Mouse (Mus musculus) fat pad, adult 2 months (tissue): Measurements from ENCODE around the gene Nfib.

Experiments used
- DNase-seq: peaks from one replicate; pipeline ENCODE4 v3.0.0-alpha.2; 2011; ENCODE audit warnings: low read depth, low spot score; ENCODE audit errors: extremely low read depth

The Nfib gene

DNA sequence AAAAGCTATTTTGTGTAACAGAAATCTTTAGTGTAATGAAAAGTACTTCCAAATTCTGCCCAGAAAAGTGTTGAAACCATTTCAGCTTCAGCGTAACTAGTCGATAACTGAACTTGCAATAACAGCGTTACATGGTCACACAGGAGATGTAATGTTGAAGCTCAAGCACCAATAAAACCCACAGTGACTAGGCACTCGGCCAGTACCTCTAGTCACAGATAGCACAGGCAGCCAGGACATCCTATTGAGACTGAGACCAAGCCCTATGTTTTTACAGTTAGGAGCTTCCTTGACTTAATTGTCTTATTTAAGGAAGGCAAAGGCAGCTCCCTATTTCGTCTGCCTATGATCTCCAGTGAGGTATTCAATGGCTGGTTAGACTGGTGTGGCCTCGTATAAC, 389.4 kb downstream of the Nfib start:
- no peak for DNase-seq

DNA sequence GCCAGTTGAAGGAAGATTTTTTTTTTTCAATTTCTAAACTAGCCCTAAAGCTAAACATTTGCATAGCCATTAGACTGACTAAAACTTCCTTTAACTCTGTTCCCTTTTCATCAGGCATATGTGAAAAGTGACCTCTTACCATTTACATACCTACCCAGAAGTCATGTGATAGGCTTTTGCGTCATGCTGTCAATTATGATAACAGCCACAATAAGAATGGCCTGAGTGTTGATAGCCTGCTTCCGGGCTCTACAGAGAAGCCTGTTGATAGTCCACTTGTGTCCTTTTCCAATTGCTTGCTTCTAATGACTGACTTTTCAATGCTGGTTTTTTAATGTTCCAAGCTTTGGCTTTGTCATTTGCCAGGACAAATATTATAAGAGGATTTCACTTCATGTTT, 389.8 kb downstream of the Nfib start:
- no peak for DNase-seq

DNA sequence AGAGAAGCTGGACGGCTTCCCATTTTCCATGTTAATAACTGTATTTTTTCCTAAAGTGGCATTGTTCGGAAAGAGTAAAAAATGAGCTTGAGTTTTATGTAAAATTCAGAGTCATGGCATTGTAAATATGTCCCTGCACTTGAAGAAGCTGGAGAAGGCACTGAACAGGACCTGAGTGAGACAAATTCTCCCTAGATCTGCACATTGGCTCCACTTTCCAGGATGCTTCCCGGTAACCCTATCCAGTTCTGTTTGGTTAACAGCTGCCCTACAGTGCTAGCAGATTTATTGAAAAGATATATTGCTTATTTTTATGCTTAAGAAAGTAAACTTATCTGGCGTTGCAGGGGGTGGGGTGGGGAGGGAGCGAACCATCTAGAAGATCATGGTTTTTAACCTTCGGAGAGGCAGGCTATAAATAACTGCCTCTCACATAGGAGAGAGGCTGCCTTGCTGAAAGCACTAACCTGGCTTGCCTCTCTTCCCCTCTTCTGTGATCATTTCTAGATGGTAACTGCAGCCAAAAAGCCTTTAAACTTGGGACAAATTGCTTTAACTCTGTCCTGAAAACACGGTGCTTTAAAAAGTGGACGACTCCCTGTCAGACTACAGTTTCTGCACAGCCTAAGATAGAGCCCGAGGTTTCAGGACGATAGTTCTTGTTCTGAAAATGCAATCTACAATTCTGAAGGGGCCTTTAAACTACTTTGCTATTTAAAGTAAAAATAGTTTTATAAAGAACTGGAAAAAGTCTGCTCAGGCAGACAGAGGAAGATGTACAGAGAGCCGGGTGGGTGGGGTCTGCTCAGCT, 394.4 kb downstream of the Nfib start:
- no peak for DNase-seq

GRCm38 (mm10) chr4:82306045-82306444, 399.5 kb downstream of the Nfib start:
- DNase-seq, result no peak

- DNase-seq, result no peak
These were observed 401.2 kb downstream of the Nfib start for GRCm38 (mm10) chr4:82304148-82304871.

DNA sequence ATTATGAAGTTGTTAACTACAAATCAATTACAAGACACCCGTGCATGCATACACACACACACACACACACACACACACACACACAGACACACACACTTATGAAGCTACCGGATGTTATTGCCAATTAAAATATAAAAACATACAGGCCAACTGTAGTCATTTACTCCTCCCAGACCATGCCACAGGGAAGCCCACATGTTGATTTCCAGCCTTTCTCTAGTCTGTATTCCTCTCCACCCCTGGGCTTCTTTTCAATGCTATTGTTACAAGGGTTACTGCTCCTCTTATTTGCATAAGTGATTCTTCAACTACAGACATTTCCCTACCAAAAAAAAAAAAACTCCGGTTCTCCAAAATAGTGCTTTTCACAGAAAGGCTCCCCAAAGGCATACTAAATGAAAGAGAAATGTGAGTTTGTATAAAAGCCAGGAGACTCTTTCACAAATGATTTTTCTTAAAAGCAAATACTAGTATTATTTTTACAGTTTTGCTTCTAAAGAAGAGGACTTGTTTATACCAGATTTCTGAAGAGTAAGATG, 402.1 kb downstream of the Nfib start:
- DNase-seq, result no peak

GRCm38 (mm10) chr4:82302901-82303300, 402.6 kb downstream of the Nfib start:
- DNase-seq, result no peak

GRCm38 (mm10) chr4:82298606-82299005, 406.9 kb downstream of the Nfib start:
- DNase-seq, result no peak

DNA sequence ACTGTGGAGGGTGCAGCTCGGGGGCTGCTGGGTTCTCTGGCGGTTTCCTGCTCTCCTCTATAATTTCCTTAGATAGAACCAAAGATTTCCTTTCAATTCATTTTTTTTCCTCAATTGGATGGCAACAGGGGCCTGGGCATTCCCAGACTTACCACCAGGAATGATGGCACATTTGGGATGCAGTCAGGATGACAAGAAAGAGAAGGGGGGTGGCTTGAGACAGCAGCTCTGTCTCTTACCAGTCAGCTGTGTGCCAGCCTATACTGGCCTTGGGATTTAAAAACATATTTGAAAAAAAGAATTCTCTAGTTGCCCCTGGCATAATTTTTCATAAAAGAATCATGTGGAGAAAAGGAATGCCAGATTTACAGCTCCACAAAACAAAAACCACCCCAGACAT, 408.0 kb downstream of the Nfib start:
- no peak for DNase-seq

DNA sequence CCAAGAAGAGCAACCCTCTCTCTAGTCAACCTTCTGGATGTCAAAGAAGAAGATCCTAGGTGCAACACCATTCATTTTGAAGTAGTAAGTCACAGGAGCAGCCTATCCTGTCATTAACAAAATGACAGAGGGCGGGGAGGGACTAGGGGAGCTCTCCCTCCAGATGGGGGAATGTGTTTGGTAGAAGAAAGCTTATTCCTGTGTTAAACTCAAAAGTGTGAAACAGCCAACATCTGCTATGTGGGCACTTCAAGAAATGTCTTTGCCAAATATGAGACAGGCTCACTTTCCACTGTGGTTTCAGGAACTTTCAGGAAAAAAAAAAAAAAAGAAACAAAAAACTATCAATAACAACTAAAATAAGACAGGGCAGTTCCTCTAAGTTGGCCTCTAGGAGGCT, 411.5 kb downstream of the Nfib start:
- no peak for DNase-seq

- peak; percentile 62 for DNase-seq
These were observed 414.2 kb downstream of the Nfib start for GRCm38 (mm10) chr4:82291174-82291847.

DNA sequence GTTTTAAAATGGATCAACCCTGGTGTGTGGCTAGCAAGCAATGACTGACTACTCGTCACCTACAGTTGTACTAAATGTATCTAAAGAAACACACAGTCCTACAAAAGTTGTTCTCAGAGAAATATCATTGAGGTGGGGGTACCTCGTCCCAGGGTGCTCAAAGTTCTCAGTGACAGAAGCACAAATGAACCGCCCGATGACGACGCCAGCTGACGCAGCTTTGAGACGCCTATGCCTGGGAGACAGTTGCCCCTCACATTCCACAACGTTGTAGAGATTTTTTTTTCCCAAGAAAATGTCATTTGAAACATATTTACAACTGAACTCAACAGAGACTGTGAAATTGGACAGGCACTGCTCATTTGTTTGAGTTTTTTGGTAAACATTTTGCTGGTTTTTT, 414.9 kb downstream of the Nfib start:
- no peak for DNase-seq

GRCm38 (mm10) chr4:82289596-82289995, 416.0 kb downstream of the Nfib start:
- no peak for DNase-seq

- no peak for DNase-seq
These were observed 417.4 kb downstream of the Nfib start for GRCm38 (mm10) chr4:82288138-82288537.

- no peak for DNase-seq
These were observed 418.1 kb downstream of the Nfib start for GRCm38 (mm10) chr4:82287454-82287853.

DNA sequence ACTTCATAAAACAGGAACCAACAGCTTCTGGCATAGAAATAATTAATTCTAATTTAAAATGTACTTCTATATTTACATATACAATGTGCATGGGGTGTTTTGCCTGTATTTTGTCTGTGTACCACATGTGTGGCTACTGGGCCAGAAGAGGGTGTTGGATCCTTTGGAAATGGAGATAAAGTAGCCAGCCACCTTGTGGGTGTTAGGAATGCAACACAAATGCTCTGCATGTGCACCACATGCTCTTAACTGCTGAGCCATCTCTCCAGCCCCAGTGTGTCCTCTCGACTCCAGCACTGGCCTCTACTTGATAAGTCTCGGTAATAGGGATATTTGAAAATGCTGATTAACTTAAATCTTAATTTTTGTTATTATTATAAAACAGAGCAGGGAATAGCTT, 418.6 kb downstream of the Nfib start:
- DNase-seq, result no peak

DNA sequence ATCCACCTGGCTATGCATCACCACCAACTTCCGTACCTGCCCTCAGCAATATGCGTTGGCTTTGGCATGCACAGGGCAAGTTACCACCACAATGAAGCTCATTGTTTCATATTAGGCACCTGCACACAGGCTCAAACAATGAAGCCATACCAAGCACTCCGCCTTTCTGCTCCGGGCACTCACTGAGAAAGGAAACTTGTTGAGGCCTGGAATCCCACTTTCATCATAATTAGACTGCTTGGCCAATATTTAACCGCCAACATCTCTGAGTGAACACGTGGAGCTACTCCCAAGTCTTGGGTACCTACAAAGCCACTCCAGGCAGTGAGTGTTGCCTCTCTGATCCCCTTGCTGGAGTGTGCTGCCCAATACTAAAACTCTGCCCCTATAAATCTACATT, 422.0 kb downstream of the Nfib start:
- peak; percentile 100 for DNase-seq

- no peak for DNase-seq
These were observed 429.6 kb downstream of the Nfib start for GRCm38 (mm10) chr4:82275996-82276395.

DNA sequence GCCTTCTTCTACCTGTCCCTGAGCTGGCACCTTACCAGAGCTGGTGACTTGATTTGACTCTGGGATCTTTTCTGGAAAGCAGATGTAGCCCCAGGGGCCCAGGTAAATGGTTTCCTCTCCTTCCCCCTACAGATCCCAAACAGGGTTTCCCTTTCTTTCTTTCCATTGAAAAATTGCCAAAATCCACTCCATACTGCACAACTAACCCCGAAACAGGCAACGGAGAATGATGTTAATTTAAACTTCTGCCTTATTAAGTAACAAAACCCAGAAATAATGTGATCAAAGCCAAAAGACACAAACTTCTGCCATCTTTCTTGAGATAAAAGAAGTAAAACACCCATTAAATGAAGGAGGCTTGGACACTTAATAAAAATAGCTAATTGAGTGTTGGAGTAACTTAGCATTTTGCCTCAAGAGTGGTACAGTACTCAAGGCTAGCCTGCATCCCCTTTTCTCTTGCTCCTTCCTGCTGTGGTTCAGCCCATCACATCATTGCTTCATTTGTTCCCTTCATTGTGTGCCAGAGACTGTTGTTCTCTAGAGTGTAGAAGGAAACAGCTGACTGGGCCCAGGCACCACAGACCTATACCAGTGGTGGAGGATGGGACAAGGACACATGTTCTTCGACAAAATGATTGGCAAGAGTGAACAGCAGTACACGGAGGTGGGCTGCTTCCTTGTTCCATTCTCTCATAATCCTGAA, 432.3 kb downstream of the Nfib start:
- DNase-seq, result no peak

DNA sequence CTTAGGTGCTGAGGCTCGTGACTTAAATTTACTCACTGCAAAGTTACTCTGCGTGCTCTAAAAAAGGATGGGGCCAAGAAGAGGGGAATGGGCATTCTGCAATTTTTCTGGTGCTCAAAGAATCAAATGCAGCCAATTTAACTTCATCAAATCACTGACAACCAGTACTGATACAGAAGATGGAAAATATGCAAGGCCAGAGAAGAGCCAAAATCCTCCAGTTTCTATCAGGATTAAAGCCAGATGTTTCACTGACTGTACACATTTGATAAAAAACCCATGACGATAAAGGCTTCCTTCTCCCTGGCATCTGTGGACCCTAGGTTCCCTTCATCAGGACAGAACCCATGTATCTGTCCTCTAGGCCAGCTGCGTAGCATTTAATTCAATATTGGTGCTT, 433.5 kb downstream of the Nfib start:
- no peak for DNase-seq

DNA sequence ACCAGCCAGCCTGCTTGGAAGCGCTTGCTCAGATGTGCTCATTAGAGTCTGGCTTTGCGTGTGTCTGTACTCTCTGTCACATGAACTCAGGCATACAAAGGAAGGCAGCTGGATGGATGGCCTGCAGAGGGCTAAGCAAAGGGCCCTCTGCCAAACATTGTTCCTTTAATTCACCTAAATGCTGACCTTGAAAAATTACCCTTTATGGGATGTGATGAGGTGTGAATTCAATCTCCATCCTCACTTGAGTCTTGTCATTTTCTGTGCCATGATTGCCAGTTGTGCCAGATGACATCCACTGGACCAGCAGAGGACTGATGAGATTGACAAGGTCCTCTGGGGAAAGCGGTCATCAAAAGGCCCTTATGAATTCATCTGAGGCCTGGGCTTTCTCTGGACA, 434.0 kb downstream of the Nfib start:
- DNase-seq, result no peak
